Mouse (Mus musculus): Measurements from ENCODE around the gene Wipi1.

GRCm38 (mm10) chr11:109530030-109530429 lies 81.7 kb downstream of the Wipi1 start:
- TF ChIP-seq HCFC1 (IDR thresholded peaks at IDR 0.05; ENCODE audit: borderline replicate concordance, insufficient read depth, low read length) (no peak), ZC3H11A (IDR thresholded peaks at IDR 0.05; ENCODE audit: borderline replicate concordance, low read depth, low read length) (no peak), MAFK (IDR thresholded peaks at IDR 0.05; ENCODE audit: insufficient read depth, low read depth, low read length) (no peak)
